Mouse (Mus musculus): ENCODE measurements around the gene Mylip.

The Mylip gene

GRCm38 (mm10) chr13:45423905-45424304 lies 34.4 kb downstream of the Mylip start:
- in situ Hi-C loops (cut with MboI, MseI), result loop anchor here (5.0 kb wide), 1 partner anchor 37 kb away; the partner anchor contains the start of gene Mylip

- in situ Hi-C loops (cut with MboI, MseI), result no loop called here
These were observed 39.7 kb downstream of the Mylip start for GRCm38 (mm10) chr13:45429239-45429638.

DNA sequence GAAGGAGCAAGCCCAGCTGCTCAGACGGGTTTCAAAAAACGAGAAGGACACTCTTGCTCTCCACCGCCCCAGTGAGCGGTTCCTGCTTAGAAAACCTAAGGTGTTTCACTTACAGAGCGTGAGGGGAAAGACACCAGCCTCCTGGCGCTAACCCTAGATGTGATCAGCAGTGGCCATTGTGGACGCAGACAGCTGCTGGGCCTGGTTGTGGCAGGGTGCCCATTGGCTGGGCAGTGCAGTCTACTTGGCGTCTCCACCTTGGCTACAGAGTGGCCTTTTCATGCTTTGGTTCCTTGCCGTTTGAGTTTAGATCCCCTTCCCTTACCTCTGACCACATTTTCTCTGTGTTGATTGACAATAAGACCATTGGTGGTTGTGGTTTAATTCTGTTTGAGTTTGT lies 47.6 kb downstream of the Mylip start:
- in situ Hi-C loops (cut with MboI, MseI), result no loop called here

DNA sequence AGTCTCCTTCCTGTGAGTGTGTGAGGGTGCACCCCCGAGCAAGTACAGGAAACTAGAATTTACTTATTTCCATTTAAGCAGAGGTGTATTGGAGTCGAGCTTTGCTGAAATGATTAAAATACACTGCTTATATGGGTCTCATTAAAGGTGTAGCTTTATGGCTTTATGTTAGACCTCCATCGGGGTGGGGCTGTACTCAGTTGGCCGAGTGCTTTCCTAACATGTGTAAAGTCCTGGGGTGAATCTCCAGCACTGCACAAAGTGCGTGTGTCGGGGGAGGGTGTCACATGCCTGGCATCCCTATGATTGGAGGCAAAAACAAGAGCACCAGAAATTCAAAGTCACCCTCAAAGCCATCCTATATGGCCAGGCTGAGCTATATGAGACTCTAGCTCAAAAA lies 49.3 kb downstream of the Mylip start:
- in situ Hi-C loops (cut with MboI, MseI), result no loop called here

- in situ Hi-C loops (cut with MboI, MseI), result no loop called here
These were observed 50.7 kb downstream of the Mylip start for GRCm38 (mm10) chr13:45440226-45440625.

DNA sequence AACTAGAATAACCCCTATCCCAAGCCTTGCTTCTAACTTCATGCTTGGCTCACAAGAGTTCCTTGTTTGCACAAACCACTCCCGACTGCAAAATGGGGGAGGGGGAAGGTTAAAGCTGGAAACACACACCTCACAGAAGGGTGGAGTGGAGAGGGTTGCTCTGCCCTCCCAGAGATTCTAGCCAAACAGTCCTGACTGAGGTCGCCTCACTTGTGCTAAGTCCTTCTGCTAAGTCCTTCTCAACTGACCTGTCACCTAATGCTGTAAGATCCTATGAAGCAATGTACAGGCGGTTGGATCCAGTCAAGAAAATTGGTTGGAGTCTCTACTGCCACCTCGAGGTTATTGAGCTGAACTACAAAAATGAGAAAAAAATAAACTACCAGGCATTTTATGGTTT lies 52.9 kb downstream of the Mylip start:
- in situ Hi-C loops (cut with MboI, MseI), result no loop called here

- in situ Hi-C loops (cut with MboI, MseI), result no loop called here
These were observed 53.5 kb downstream of the Mylip start for GRCm38 (mm10) chr13:45442918-45443535.

DNA sequence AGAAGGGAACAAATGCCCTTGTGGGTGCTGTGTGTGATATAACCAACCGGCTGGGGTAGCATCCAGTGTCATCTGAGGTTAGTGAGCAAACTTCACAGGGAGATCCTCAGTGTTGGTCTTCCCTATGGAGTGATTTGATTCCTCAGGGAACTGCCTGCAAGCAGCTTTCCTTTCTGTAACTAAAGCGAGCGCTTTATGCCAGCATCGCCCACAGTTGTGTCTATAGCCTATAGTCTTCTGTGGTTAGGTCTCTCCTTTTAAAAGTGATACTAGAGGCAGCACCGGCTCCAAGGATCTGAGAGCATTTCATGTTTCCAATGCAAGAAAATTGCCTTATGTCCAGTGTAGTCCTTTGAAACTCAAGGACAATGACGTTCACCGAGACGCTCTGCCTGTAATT lies 54.7 kb downstream of the Mylip start:
- in situ Hi-C loops (cut with MboI, MseI), result no loop called here

GRCm38 (mm10) chr13:45444652-45445051 lies 55.1 kb downstream of the Mylip start:
- in situ Hi-C loops (cut with MboI, MseI), result no loop called here

- in situ Hi-C loops (cut with MboI, MseI), result no loop called here
These were observed 57.1 kb downstream of the Mylip start for GRCm38 (mm10) chr13:45446636-45447035.

- in situ Hi-C loops (cut with MboI, MseI), result no loop called here
These were observed 62.9 kb downstream of the Mylip start for GRCm38 (mm10) chr13:45452437-45452836.

DNA sequence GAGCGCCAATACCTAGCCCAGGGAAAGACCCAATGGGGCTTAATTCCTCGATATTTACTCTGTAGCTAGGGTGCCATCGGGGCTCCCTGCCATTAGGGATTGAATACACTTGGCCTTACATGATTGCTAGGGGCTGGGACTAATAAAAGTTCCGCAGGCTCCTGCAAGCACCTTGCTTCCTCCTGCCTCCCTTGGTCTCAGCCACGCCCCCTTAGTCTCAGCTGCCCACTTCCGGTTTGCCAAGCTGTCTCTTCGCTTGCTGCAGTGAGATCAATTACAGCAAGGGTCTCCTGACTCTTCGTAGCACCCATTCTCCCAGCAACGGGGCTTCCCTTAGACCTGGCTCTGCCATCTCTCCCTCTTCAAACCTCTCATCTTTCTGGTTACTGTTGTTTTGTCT lies 63.5 kb downstream of the Mylip start:
- in situ Hi-C loops (cut with MboI, MseI), result no loop called here

DNA sequence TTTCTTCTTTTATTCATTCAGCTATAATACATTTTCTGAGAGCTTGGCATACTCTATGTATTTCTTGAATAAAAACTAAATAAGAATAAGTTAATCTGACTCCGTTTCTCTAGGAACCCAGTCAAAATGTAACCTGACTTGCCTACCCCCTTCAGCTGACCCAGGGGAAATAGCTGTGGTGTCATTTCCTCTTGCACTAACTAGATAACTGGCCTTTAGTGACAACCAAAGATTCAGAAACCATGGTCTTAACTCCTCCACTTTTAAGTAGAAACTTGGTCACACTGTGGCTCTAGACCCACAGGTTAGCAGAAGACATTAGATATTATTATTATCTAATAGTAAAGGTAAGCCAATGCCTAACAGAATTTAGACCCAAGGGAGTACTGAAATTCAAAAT lies 64.5 kb downstream of the Mylip start:
- in situ Hi-C loops (cut with MboI, MseI), result no loop called here

- in situ Hi-C loops (cut with MboI, MseI), result no loop called here
These were observed 65.1 kb downstream of the Mylip start for GRCm38 (mm10) chr13:45454641-45455040.

DNA sequence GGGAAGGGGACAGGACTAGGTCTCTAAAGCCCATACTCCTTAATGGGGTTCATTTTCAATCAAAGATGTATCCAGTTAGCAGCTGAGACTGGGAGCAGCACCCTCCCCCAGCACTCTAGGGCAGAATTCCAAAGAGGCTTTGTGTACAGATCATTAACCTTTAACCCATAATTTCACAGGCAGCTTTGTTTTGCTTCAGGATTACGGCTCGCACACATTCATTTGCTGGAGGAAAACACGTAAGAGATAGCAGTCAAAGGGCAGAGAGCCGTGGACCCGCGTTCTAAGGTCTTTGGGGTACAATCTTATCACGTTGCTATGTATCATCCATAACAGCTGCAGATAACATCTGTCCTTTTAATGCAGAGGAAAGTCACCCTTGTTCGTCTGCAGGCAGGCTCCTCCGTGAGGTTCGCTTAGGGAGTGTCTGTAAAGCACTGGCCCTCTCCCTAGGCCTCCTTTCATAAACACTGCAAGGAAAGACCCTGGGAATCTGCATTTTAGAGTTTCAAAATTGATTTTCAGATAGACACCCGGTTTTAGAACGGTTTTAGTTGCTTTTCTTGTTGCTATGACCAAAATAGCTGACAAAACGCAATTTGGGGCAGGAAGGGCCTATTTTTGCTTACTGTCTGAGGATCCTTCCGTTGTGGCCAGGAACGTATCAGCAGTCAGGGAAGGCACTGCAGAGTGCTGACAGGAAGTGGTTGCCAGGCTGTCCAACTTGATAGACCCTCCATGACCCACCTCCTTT lies 65.7 kb downstream of the Mylip start:
- in situ Hi-C loops (cut with MboI, MseI), result no loop called here

DNA sequence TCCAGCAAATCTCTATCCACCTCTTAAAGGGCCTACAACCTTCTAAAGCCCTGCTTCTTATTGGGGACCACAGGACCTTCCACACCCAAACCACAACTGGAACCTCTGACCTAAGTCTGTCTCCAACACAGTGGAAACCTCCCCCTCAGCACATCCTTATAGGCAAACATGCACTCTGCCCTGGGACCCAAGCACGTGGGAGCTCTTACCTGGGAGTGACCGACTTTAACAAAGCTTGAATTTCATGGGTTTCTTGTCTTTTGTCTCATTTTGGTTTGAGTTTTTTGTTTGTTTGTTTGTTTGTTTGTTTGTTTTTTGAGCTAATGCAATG lies 66.3 kb downstream of the Mylip start:
- in situ Hi-C loops (cut with MboI, MseI), result no loop called here

- in situ Hi-C loops (cut with MboI, MseI), result no loop called here
These were observed 67.9 kb downstream of the Mylip start for GRCm38 (mm10) chr13:45457459-45457858.

- in situ Hi-C loops (cut with MboI, MseI), result no loop called here
These were observed 70.6 kb downstream of the Mylip start for GRCm38 (mm10) chr13:45460177-45460576.

- in situ Hi-C loops (cut with MboI, MseI), result no loop called here
These were observed 71.9 kb downstream of the Mylip start for GRCm38 (mm10) chr13:45461370-45461958.

All from T-helper 1 cell (primary cell).